Mouse (Mus musculus) thymus, postnatal 36 days (tissue): ENCODE results near the gene Itk.

Experiments
- DNase-seq, 2 experiments: peaks; one replicate each; pipeline ENCODE4 v3.0.0; 2022; ENCODE audit warnings: mixed read lengths in 2 of 2

The Itk gene

GRCm38 (mm10) chr11:46349681-46350410 lies 39.5 kb downstream of the Itk start:
- no peak for DNase-seq

GRCm38 (mm10) chr11:46348416-46348815 lies 40.9 kb downstream of the Itk start:
- no peak for DNase-seq

- DNase-seq: no peak
Measured at GRCm38 (mm10) chr11:46347756-46348155, 41.6 kb downstream of the Itk start.

- peak; percentile 53 to 67 for DNase-seq
Measured at GRCm38 (mm10) chr11:46343886-46344546, 45.3 kb downstream of the Itk start.

- no peak for DNase-seq
Measured at GRCm38 (mm10) chr11:46341960-46342359, 47.4 kb downstream of the Itk start.

GRCm38 (mm10) chr11:46336020-46336419 lies 53.3 kb downstream of the Itk start:
- DNase-seq: no peak

- no peak for DNase-seq
Measured at GRCm38 (mm10) chr11:46332217-46332616, 57.1 kb downstream of the Itk start.

- DNase-seq: peak; percentile 75 to 84
Measured at GRCm38 (mm10) chr11:46326271-46327015, 62.9 kb downstream of the Itk start.

GRCm38 (mm10) chr11:46321559-46321958 lies 67.8 kb downstream of the Itk start:
- no peak for DNase-seq

- DNase-seq: no peak
Measured at GRCm38 (mm10) chr11:46314534-46314933, 74.8 kb downstream of the Itk start.

GRCm38 (mm10) chr11:46313851-46314250 lies 75.5 kb downstream of the Itk start:
- DNase-seq: peak in 1 of 2 experiments; percentile 24

GRCm38 (mm10) chr11:46312523-46313035 lies 76.7 kb downstream of the Itk start, which contains the start of gene Cyfip2:
Gene Cyfip2, minus strand, starts transcription at chr11:46312859.
- DNase-seq: no peak

- DNase-seq: peak; percentile 79 to 86
Measured at GRCm38 (mm10) chr11:46311703-46312522, 77.4 kb downstream of the Itk start.

- DNase-seq: peak; percentile 75 to 76
Measured at GRCm38 (mm10) chr11:46311181-46311702, 78.1 kb downstream of the Itk start.

- no peak for DNase-seq
Measured at GRCm38 (mm10) chr11:46310647-46311063, 78.7 kb downstream of the Itk start.

GRCm38 (mm10) chr11:46309808-46310555 lies 79.3 kb downstream of the Itk start:
- DNase-seq: peak; percentile 41 to 48

GRCm38 (mm10) chr11:46309111-46309741 lies 80.1 kb downstream of the Itk start:
- peak; percentile 59 to 70 for DNase-seq

GRCm38 (mm10) chr11:46308271-46308974 lies 80.9 kb downstream of the Itk start:
- peak; percentile 13 to 22 for DNase-seq

GRCm38 (mm10) chr11:46307768-46308167 lies 81.5 kb downstream of the Itk start:
- DNase-seq: peak in 1 of 2 experiments; percentile 19

GRCm38 (mm10) chr11:46306776-46307175 lies 82.5 kb downstream of the Itk start:
- DNase-seq: peak; percentile 21 to 30
